Mouse (Mus musculus) common myeloid progenitor, adult 5-6 weeks (primary cell): ENCODE results near the gene Wipf2. TPM values are rescaled to one million over a fixed set of nuclear protein-coding genes. Genes with fewer than 3 reads are reported as not detected.
"Not testable (repeated sequence)": the region's sequence is repeated elsewhere in the genome, so short reads cannot be mapped to it uniquely, and the experiment has no call there.

Experiments used
- ATAC-seq: replicated peaks from 2 replicates; pipeline ENCODE4 v1.8.0; 2016; ENCODE audit warnings: low read depth, mild to moderate bottlenecking, moderate TSS enrichment, inconsistent platforms; ENCODE audit not compliant: poor library complexity, severe bottlenecking
- total RNA-seq: library from RNA; stranded (forward); fragments of 200-1000, 187-1606 nt; gene quantifications from 2 replicates; pipeline ENCODE4 v1.2.3, GENCODE M21; 2017

Gene Wipf2
- total RNA-seq, 1 experiment from 2014 or later: 6.4 TPM

- ATAC-seq: no peak
These were observed 64.9 kb downstream of the Wipf2 start for GRCm38 (mm10) chr11:98928186-98928893.

DNA sequence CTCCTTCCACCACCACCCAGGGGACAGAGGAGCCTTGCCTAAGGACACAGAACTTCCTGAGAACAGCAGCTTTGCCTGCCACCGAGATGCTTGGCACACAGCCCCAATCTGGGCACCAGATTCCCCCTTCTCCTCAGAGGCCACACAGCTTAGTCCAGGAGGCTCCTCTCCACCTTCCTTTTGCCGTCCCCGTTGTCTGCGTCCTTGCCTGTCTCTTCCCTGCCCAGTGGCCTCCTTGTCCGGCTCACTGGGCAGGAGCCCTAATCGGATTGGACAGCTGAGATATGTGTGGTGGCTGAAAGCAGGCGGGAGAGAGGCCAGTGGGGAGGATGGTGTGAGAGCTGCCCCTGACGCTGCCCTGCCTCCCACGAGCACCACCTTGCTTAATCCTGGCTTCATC, 66.1 kb downstream of the Wipf2 start:
- no peak for ATAC-seq

DNA sequence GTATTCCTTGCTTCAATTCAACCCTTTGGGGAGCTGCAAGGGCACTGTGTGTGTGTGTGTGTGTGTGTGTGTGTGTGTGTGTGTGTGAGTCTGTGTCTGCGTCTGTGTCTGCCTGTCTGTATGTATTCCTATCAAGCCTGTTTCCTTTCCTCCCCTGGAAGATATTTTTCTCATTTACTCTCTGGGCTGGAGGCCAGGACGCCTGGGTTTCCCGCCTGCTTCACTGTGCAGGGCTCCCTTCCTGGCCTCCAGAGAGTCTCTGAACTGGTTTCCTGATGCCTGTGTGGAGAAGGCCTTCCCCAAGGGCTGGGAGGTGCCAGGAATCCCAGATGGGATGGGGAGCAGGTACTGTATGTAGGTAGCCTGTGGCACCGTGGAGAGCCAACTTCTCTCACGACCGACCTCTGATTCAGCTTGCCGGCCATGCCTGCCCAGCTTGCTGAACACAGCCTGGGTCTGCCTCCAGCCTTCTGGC, 66.7 kb downstream of the Wipf2 start:
- no peak for ATAC-seq

GRCm38 (mm10) chr11:98930773-98931512, 67.5 kb downstream of the Wipf2 start:
- no peak for ATAC-seq

DNA sequence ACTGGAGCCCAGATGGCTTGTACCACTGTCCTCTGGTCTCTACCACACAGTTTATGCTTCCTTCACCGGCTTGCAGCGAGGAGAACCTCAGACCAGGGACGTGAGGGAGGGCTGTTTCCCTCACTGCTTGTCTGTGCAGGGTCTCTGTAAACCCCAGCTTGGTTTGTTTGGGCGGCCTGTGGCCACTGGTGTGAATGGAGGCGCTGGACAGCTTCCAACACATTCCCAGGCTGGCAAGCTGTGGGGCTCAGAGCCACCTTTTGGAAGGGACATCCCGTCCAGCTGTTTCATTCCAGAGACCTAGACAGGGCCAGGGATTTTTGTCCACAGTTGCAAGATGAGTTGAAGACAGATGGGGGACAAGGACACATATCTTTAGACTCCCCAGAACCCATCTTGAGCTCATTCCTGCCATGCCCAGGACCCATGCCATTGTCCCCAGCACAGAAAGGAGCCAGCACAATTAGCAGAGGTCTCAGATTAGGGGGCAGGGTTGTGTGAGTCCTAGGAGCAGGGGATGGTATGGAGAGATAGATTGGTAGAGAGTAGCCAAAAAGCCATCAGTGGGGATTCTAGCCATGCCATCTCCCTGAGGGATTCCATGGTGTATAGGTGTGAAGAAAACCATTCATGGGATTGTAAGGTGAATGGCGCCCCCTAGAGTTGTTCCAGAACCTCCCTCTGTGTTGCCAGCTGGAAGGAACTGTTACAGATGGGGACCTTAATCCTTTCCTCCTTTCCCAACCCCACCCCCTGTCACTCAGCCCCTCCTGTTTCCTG, 68.3 kb downstream of the Wipf2 start:
- ATAC-seq: no peak

GRCm38 (mm10) chr11:98932293-98933091, 69.1 kb downstream of the Wipf2 start:
- ATAC-seq: no peak

- ATAC-seq: peak; percentile 38
These were observed 69.7 kb downstream of the Wipf2 start for GRCm38 (mm10) chr11:98933151-98933550.

GRCm38 (mm10) chr11:98933847-98934246, 70.4 kb downstream of the Wipf2 start:
- ATAC-seq: not testable (repeated sequence)

DNA sequence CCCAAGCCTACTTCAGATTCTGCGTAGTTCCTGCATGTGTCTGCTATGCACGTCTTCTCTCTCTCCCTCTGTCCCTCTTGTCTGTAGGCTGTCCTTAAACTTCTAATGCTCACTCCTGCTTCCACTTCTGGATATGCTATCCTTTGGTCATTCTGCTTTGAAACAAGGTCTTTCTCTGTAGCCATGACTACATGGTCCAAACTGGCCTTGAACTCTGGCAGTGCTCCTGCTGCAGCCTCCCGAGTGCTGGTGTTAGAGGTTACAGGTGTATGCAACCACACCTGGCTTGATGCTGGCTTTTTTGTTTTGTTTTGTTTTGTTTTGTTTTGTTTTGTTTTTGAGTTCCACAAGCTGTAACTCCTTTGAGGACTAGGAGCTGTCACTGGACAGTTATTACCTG, 70.9 kb downstream of the Wipf2 start:
- no peak for ATAC-seq

GRCm38 (mm10) chr11:98935123-98935522, 71.7 kb downstream of the Wipf2 start:
- ATAC-seq: no peak

- no peak for ATAC-seq
These were observed 72.7 kb downstream of the Wipf2 start for GRCm38 (mm10) chr11:98936170-98936569.

GRCm38 (mm10) chr11:98936606-98937409, 73.4 kb downstream of the Wipf2 start:
- no peak for ATAC-seq

GRCm38 (mm10) chr11:98937410-98937913, 74.0 kb downstream of the Wipf2 start:
- ATAC-seq: peak; percentile 46

DNA sequence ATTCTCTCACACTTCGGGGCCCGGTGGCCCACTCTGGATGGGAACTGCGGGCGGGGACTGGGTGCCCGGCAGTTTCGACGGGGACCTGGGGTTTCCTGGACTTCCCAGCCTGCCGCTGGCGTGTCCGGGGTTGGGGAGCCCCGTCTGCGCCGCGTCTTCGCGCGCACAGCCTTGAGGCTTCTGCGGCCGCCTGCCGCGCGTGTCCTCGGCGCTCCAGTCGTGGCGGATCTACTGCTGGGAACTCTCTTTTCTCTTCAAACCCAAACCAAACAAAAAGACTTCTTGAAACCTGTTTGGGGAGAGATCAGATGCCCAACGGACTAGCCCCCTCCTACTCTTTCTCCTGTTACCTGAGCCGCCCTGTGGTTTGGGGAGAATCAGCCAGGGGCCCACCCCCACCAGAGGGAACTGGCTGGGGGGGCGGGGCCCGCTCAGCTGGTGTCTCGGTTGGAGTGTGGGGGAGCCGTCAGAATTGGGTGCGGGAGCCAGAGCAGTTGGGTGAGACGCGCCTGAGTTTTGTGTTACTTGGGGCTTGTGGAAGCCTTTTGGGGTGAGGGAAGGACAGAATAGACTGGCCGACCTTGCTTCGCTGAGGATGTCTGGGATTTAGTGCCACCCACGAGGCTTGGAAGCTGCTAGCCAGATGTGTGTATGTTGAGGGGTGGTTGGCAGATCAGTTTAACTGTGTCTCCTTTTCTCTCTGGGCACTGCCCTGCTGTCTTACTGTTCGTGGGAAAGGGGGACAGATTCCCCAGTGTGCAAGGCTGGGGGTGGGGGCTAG, 74.7 kb downstream of the Wipf2 start:
- no peak for ATAC-seq

DNA sequence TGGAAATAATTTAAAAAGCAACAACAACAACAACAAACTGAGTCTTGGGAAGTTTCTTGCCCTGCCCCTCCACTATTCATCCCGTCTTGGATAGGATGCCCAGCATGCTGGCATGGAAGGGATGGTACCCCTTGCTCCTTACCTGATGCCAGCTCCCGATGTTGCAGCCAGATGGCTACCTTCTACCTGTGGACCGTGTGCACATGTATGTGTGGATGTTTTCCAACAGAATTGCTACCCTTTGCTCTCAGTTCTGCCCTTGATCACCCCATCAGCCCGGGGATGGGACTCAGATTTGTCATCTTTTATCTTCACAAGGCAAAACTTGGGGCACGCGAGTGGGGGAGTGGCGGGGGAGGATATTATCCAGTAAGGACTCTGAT, 75.3 kb downstream of the Wipf2 start:
- ATAC-seq: no peak

DNA sequence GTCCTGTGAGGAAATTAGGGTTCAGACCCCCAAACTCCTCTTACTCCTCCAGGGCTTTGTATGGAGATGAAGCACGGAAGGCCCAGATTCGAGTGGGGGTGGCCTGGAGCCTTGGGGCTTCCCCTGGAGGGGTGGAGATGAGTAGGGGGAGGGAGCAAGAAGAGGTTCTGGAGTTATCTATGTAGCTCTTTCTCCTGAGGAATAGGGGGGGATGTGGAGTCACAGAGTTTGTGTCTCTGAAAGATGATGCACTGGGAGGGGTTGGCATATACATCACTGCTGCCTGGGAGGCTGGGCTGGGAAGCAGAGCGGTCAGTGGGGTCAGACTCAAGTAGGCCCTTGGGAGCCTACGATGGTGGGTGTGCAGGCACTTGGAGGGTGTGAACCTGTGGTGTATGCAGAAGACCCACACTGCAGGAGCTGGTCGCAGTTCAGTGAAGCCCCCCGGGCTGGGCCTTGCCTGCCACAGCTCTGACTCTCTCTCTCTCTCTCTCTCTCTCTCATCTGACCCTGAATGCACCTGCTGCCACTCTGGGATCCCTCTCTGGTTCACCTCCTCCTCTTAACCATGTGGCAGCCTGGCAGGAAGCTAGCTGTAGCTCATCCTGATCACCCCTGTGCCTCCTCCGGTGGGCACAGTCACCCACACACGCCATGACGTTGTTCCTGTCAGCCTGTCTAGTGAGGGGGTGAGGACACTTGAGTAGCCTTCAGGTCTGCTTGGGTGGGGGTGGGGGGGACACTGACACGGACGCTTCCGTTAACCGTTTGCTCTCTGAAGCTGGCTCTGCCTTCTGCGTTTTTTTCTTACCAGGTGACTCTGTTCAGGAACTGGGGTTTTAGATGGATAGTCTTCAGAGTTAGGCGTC, 75.9 kb downstream of the Wipf2 start:
- no peak for ATAC-seq

DNA sequence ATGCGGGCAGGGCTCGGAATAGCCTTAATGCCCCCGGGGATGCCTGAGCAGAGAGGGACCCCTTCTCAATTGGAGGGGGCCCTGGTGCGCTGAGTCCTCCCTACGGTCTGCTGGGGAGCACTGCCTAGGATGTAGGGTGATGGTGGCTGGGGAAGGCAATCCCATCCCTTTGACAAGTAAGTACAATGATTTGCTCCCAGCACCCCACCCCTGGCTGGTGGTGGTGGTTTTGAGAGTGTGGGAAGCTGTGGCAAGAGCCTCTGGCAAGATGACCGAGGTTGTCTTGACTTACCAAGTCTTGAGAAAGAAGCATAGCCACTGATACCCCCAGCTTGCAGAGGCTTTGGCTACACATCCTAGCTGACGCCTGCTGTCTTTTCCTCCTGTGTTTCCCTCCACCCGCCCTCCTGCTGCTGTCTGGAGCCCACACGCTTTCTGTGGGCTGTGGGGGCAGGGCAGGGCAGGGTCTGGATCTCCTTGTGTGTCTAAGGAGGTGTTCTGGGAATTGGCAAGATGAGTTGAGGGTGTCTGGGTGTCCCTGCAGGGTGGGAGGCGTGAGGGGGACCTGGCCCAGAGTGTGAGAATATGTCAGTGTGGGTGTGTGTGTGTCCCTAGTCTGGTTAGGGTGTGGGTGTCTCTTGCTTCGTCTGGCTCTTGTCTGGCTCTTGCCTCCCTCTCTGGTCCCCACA, 76.7 kb downstream of the Wipf2 start:
- no peak for ATAC-seq
